Mouse (Mus musculus) ES-Bruce4 (cell line): Measurements from ENCODE around the gene Kif1b. TPM values are rescaled to one million over a fixed set of nuclear protein-coding genes. Genes with fewer than 3 reads are reported as not detected.

Experiments
- H3K27ac ChIP-seq: 2 replicates; pipeline ENCODE4 v1.5.1; 2012; ENCODE audit warnings: low read length, inconsistent platforms; ENCODE audit not compliant: insufficient read depth
- H3K27me3 ChIP-seq: 2 replicates; pipeline ENCODE4 v1.6.1; 2012; ENCODE audit warnings: mild to moderate bottlenecking, low read length, inconsistent platforms; ENCODE audit not compliant: control insufficient read depth, poor library complexity, insufficient read depth, severe bottlenecking
- H3K36me3 ChIP-seq: 2 replicates; pipeline ENCODE4 v1.6.1; 2012; ENCODE audit warnings: inconsistent platforms, mild to moderate bottlenecking, low read length, moderate library complexity; ENCODE audit not compliant: control insufficient read depth, poor library complexity, insufficient read depth, severe bottlenecking
- H3K4me1 ChIP-seq: one replicate; pipeline ENCODE4 v1.8.1; 2011; ENCODE audit warnings: low read length; ENCODE audit not compliant: control insufficient read depth, insufficient read depth
- H3K4me3 ChIP-seq: 2 replicates; pipeline ENCODE4 v1.5.1; 2011; ENCODE audit warnings: low read depth, mild to moderate bottlenecking, low read length
- H3K9ac ChIP-seq: 2 replicates; pipeline ENCODE4 v1.6.1; 2012; ENCODE audit warnings: low read depth, mild to moderate bottlenecking, inconsistent platforms; ENCODE audit not compliant: poor library complexity, severe bottlenecking
- H3K9me3 ChIP-seq: replicated peaks from 2 replicates; pipeline ENCODE4 v1.6.1; 2012; ENCODE audit warnings: mild to moderate bottlenecking, low read length, inconsistent platforms; ENCODE audit not compliant: control insufficient read depth, poor library complexity, insufficient read depth, severe bottlenecking
- CTCF ChIP-seq: IDR thresholded peaks from one replicate; pipeline ENCODE4 v1.8.1; 2011; ENCODE audit warnings: low read depth, low read length
- EP300 ChIP-seq: IDR thresholded peaks from 2 replicates; pipeline ENCODE4 v1.6.1; 2011; ENCODE audit warnings: low read depth, low read length; ENCODE audit not compliant: insufficient read depth
- POLR2A ChIP-seq: IDR thresholded peaks from one replicate; pipeline ENCODE4 v1.8.1; 2011; ENCODE audit warnings: low read length; ENCODE audit not compliant: insufficient read depth
- polyA plus RNA-seq: library from polyadenylated mRNA; stranded (reverse); fragments of >200 nt; gene quantifications from 2 replicates; pipeline ENCODE4 v1.2.4, GENCODE M21; 2011; ENCODE audit warnings: low read depth; ENCODE audit not compliant: missing spikeins, insufficient read depth, insufficient read length

Gene Kif1b
- polyA plus RNA-seq, 1 experiment, result 40.0 TPM

- no peak overlapping the region for H3K27ac ChIP-seq
- H3K36me3 ChIP-seq, result peaks cover 28% of the 10 kb centered on the region
- no peak overlapping the region for H3K4me3 ChIP-seq
- no peaks in the 10 kb centered on the region for H3K9me3 ChIP-seq
- TF ChIP-seq POLR2A (no peak), CTCF (no peak), EP300 (no peak)
- peaks cover 4% of the 10 kb centered on the region for H3K4me1 ChIP-seq
- H3K27me3 ChIP-seq, result no peaks in the 10 kb centered on the region
- no peak overlapping the region for H3K9ac ChIP-seq
Measured at GRCm38 (mm10) chr4:149340680-149341079, 33.2 kb upstream of the Kif1b start.

- no peak overlapping the region for H3K9ac ChIP-seq
- no peak overlapping the region for H3K4me3 ChIP-seq
- H3K36me3 ChIP-seq, result peaks cover 34% of the 10 kb centered on the region
- peaks cover 4% of the 10 kb centered on the region for H3K4me1 ChIP-seq
- TF ChIP-seq EP300 (no peak), POLR2A (no peak), CTCF (no peak)
- H3K27me3 ChIP-seq, result no peaks in the 10 kb centered on the region
- H3K9me3 ChIP-seq, result no peaks in the 10 kb centered on the region
- no peak overlapping the region for H3K27ac ChIP-seq
Measured at GRCm38 (mm10) chr4:149339426-149340214, 32.1 kb upstream of the Kif1b start.

- H3K36me3 ChIP-seq, result peaks cover 32% of the 10 kb centered on the region
- H3K9me3 ChIP-seq, result no peaks in the 10 kb centered on the region
- peaks cover 4% of the 10 kb centered on the region for H3K4me1 ChIP-seq
- no peaks in the 10 kb centered on the region for H3K27me3 ChIP-seq
- no peak overlapping the region for H3K9ac ChIP-seq
- no peak overlapping the region for H3K4me3 ChIP-seq
- no peak for TF ChIP-seq EP300
- TF ChIP-seq POLR2A, result no peak
- TF ChIP-seq CTCF, result no peak
- no peak overlapping the region for H3K27ac ChIP-seq
Measured at GRCm38 (mm10) chr4:149338137-149338536, 30.6 kb upstream of the Kif1b start.

- H3K36me3 ChIP-seq, result peaks cover 27% of the 10 kb centered on the region
- no peak for TF ChIP-seq EP300
- TF ChIP-seq CTCF, result no peak
- no peak for TF ChIP-seq POLR2A
- H3K27ac ChIP-seq, result no peak overlapping the region
- no peaks in the 10 kb centered on the region for H3K9me3 ChIP-seq
- H3K4me3 ChIP-seq, result no peak overlapping the region
- H3K4me1 ChIP-seq, result peaks cover 3% of the 10 kb centered on the region
- no peaks in the 10 kb centered on the region for H3K27me3 ChIP-seq
- no peak overlapping the region for H3K9ac ChIP-seq
Measured at GRCm38 (mm10) chr4:149337353-149337752, 29.9 kb upstream of the Kif1b start.

GRCm38 (mm10) chr4:149336302-149336701 is 28.8 kb upstream of the Kif1b start:
- Histone ChIP-seq H3K27me3 (no peaks in the 10 kb centered on the region), H3K36me3 (peaks cover 28% of the 10 kb centered on the region)
- TF ChIP-seq CTCF (no peak), EP300 (no peak), POLR2A (no peak)

GRCm38 (mm10) chr4:149334881-149335280 is 27.4 kb upstream of the Kif1b start:
- Histone ChIP-seq H3K9me3 (no peaks in the 10 kb centered on the region), H3K9ac (no peak overlapping the region), H3K4me3 (no peak overlapping the region), H3K27ac (no peak overlapping the region), H3K4me1 (peaks cover 1% of the 10 kb centered on the region), H3K27me3 (no peaks in the 10 kb centered on the region), H3K36me3 (peaks cover 38% of the 10 kb centered on the region)
- TF ChIP-seq POLR2A (no peak), EP300 (no peak), CTCF (no peak)

More at GRCm38 (mm10) chr4:149336302-149336701, 28.8 kb upstream of the Kif1b start:
- Histone ChIP-seq H3K27ac (no peak overlapping the region), H3K9ac (no peak overlapping the region), H3K4me1 (peaks cover 4% of the 10 kb centered on the region), H3K4me3 (no peak overlapping the region), H3K9me3 (no peaks in the 10 kb centered on the region)
